Mouse (Mus musculus): ENCODE results near the gene Crb3. TPM values are rescaled to one million over a fixed set of nuclear protein-coding genes. Genes with fewer than 3 reads are reported as not detected.

The Crb3 gene
- polyA plus RNA-seq (2015; fragmentation: Nextera tagmentation; extraction: Ambion mirVana): 62.6 and 63.1 TPM in 2 replicates

- Histone ChIP-seq H3K9ac (ENCODE audit: low read length) (peak within 1 kb of the TSS; percentile 79), H3K27me3 (ENCODE audit: control insufficient read depth, insufficient read depth, low read depth, low read length) (peaks cover 25% of the 10 kb centered on the region), H3K36me3 (ENCODE audit: control insufficient read depth, insufficient read depth, low read length) (no peaks in the 10 kb centered on the region), H3K4me3 (ENCODE audit: low read length) (peak within 1 kb of the TSS; percentile 81), H3K4me1 (replicated peaks; ENCODE audit: control insufficient read depth, insufficient read depth, low read length) (peaks cover 8% of the 10 kb centered on the region), H3K4me2 (ENCODE audit: low read depth, low read length) (peak within 1 kb of the TSS; percentile 95), H3K27ac (ENCODE audit: low read length) (peak within 1 kb of the TSS; percentile 86), H3K9me3 (ENCODE audit: control insufficient read depth, low read length) (no peaks in the 10 kb centered on the region)
- ATAC-seq (ENCODE audit: low read depth): peak; percentile 1; the same call in 1 of the 2 replicates
- WGBS: 1% methylated on average over 17 of the region's 22 CpGs
Measured at GRCm38 (mm10) chr17:57058891-57059485, at the start of gene Crb3. Gene Crb3 (plus strand): TSS chr17:57059105.

GRCm38 (mm10) chr17:57010911-57011235 lies 48.0 kb upstream of the Crb3 start:
- no peaks in the 10 kb centered on the region for H3K9me3 ChIP-seq (ENCODE audit: control insufficient read depth, low read length)
- H3K4me3 ChIP-seq (ENCODE audit: low read length): peak overlapping the region; percentile 67
- H3K4me2 ChIP-seq (ENCODE audit: low read depth, low read length): peak overlapping the region; percentile 76
- peaks cover 17% of the 10 kb centered on the region for H3K4me1 ChIP-seq (replicated peaks; ENCODE audit: control insufficient read depth, insufficient read depth, low read length)
- ATAC-seq (ENCODE audit: low read depth): peak; percentile 29
- H3K27me3 ChIP-seq (ENCODE audit: control insufficient read depth, insufficient read depth, low read depth, low read length): no peaks in the 10 kb centered on the region
- peak overlapping the region; percentile 53 for H3K27ac ChIP-seq (ENCODE audit: low read length)
- H3K9ac ChIP-seq (ENCODE audit: low read length): peak overlapping the region; percentile 67
- WGBS: 0% methylated on average over 19 of the region's 19 CpGs
- peaks cover 18% of the 10 kb centered on the region for H3K36me3 ChIP-seq (ENCODE audit: control insufficient read depth, insufficient read depth, low read length)

DNA sequence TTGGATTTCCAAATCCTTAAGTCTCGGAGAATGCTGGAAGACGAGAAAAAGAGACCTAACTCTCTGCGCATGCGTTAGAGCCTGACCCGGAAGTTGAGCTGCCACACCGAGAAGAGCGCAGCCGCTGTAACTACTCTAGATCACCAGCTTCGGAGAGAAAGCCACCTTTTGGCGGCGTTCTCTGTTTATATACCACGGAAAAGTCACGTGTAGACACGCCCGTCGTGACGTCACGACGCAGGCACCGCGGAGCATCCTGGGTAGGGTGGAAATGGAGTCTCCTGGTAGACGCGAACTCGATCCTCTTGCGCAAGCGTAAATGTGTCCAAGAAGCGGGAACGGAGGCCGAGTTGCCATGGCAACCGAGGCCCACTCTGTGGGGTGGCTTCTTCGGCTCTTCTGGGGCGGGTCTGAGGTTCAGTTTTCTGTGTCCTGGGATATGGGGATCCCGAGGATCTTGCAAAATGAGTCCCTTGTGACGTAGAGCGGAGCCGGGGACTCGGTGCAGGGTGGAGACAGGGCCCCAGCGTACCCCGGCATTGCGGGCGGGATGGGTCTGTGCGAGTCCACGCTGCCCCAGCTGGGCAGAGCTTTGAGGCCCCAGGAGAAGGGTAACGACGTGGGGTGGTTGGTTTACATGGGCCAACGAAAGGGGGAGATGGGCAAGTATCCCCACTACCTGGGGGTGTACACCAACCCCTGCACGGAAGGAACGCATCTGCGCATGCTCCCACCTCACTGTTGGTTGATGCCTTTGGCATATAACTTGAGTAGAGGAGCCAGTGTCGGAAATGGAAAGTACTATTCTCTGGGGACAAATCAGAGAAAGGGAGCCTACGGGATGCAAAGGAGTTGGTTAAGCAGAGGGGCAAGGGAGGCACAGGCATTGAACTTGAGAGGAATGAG lies 47.4 kb upstream of the Crb3 start, which contains the start of the genes Gtf2f1 and Gm17949:
Gtf2f1 (minus strand) TSS at position 53 of the 906 bp plus-strand sequence.
Gm17949 (plus strand) TSS at position 234 of the 906 bp plus-strand sequence.
- Histone ChIP-seq H3K4me1 (replicated peaks; ENCODE audit: control insufficient read depth, insufficient read depth, low read length) (peaks cover 17% of the 10 kb centered on the region), H3K36me3 (ENCODE audit: control insufficient read depth, insufficient read depth, low read length) (peaks cover 13% of the 10 kb centered on the region), H3K9ac (ENCODE audit: low read length) (peak within 1 kb of the TSS; percentile 78), H3K27me3 (ENCODE audit: control insufficient read depth, insufficient read depth, low read depth, low read length) (no peaks in the 10 kb centered on the region), H3K27ac (ENCODE audit: low read length) (peak within 1 kb of the TSS; percentile 92), H3K4me3 (ENCODE audit: low read length) (peak within 1 kb of the TSS; percentile 67), H3K4me2 (ENCODE audit: low read depth, low read length) (peak within 1 kb of the TSS; percentile 79), H3K9me3 (ENCODE audit: control insufficient read depth, low read length) (no peaks in the 10 kb centered on the region)
- under 1% methylated on average over 51 of the region's 51 CpGs for WGBS
- peak; percentile 94 for ATAC-seq (ENCODE audit: low read depth)

DNA sequence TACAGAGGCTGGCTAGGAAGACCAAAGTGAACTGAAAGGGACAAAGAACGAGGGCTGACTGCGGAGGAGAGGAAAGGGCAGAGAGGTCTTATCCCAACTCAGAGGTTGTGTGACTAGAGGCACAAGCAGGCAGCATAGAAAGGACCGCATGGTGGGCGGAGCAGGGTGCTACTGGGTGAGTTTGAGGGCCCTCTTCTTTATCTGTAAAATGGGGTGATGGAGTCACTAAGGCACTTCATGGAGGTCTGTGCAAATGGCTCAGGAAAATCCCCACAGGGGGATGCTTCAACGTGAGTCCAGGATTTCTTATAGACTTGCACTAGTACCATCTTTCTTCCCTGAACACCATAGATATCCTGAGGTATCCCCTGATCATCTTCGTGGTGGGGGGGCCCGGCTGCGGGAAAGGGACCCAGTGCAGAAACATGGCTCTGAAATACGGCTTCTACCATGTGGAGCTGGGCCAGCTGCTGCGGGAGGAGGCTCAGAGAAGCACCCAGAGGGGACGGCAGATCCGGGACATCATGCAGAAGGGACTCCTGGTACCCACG lies 46.6 kb upstream of the Crb3 start:
- no peak for ATAC-seq (ENCODE audit: low read depth)
- peaks cover 17% of the 10 kb centered on the region for H3K4me1 ChIP-seq (replicated peaks; ENCODE audit: control insufficient read depth, insufficient read depth, low read length)
- peak overlapping the region; percentile 79 for H3K4me2 ChIP-seq (ENCODE audit: low read depth, low read length)
- no peaks in the 10 kb centered on the region for H3K27me3 ChIP-seq (ENCODE audit: control insufficient read depth, insufficient read depth, low read depth, low read length)
- WGBS: 64% methylated on average over 13 of the region's 13 CpGs
- no peaks in the 10 kb centered on the region for H3K9me3 ChIP-seq (ENCODE audit: control insufficient read depth, low read length)
- peak overlapping the region; percentile 92 for H3K27ac ChIP-seq (ENCODE audit: low read length)
- H3K9ac ChIP-seq (ENCODE audit: low read length): peak overlapping the region; percentile 78
- peaks cover 5% of the 10 kb centered on the region; the same call in 1 of the 2 replicates for H3K36me3 ChIP-seq (ENCODE audit: control insufficient read depth, insufficient read depth, low read length)
- peak overlapping the region; percentile 67 for H3K4me3 ChIP-seq (ENCODE audit: low read length)

DNA sequence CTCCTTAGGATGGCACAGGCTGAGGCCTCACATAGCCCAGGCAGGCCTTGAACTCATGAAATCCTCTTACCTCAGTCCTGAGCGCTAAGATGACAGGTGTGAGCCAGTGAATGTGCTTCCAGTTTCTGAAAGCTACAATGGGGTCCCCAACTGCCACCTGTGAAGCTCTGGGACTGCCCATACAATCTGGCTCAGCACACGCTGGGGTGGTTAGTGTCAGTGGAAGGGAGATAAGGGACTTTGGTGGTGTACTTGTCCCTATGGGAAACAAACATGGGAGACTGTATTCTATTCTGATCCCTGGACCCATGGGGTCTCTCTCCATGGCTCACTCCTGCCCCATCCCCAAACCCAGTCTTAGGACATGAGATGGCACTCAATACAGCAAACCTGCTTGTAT lies 39.2 kb upstream of the Crb3 start:
- no peaks in the 10 kb centered on the region for H3K9me3 ChIP-seq (ENCODE audit: control insufficient read depth, low read length)
- no peak overlapping the region for H3K9ac ChIP-seq (ENCODE audit: low read length)
- H3K4me3 ChIP-seq (ENCODE audit: low read length): no peak overlapping the region
- H3K4me1 ChIP-seq (replicated peaks; ENCODE audit: control insufficient read depth, insufficient read depth, low read length): no peaks in the 10 kb centered on the region
- H3K27me3 ChIP-seq (ENCODE audit: control insufficient read depth, insufficient read depth, low read depth, low read length): no peaks in the 10 kb centered on the region
- H3K27ac ChIP-seq (ENCODE audit: low read length): no peak overlapping the region
- 66% methylated on average over 2 of the region's 2 CpGs for WGBS
- no peak for ATAC-seq (ENCODE audit: low read depth)
- peaks cover 31% of the 10 kb centered on the region for H3K36me3 ChIP-seq (ENCODE audit: control insufficient read depth, insufficient read depth, low read length)
- H3K4me2 ChIP-seq (ENCODE audit: low read depth, low read length): no peak overlapping the region

DNA sequence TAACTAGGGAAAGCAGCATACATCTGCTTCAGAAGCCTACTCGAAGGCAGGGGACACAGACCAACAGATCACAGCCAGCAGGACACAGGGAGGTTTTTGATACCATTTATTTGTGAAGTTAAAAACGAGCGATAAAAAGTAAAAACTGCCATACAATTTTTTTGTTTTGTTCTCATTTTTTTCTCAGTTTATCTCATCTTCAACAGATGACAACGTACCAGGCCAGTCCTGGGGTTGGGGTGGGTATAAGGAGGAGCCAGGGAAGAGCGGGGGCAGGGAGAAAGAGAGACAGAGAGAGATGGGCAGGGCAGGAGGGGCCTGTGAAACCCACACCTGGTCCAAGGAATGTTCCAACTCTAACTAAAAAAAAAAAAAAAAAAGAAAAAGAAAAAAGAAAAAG lies 37.9 kb upstream of the Crb3 start:
- ATAC-seq (ENCODE audit: low read depth): no peak
- H3K4me2 ChIP-seq (ENCODE audit: low read depth, low read length): no peak overlapping the region
- H3K36me3 ChIP-seq (ENCODE audit: control insufficient read depth, insufficient read depth, low read length): peaks cover 43% of the 10 kb centered on the region
- no peak overlapping the region for H3K9ac ChIP-seq (ENCODE audit: low read length)
- H3K4me1 ChIP-seq (replicated peaks; ENCODE audit: control insufficient read depth, insufficient read depth, low read length): no peaks in the 10 kb centered on the region
- 88% methylated on average over 5 of the region's 5 CpGs for WGBS
- no peak overlapping the region for H3K4me3 ChIP-seq (ENCODE audit: low read length)
- no peak overlapping the region for H3K27ac ChIP-seq (ENCODE audit: low read length)
- H3K27me3 ChIP-seq (ENCODE audit: control insufficient read depth, insufficient read depth, low read depth, low read length): no peaks in the 10 kb centered on the region
- no peaks in the 10 kb centered on the region for H3K9me3 ChIP-seq (ENCODE audit: control insufficient read depth, low read length)

- Histone ChIP-seq H3K9ac (ENCODE audit: low read length) (no peak overlapping the region), H3K4me1 (replicated peaks; ENCODE audit: control insufficient read depth, insufficient read depth, low read length) (peaks cover 14% of the 10 kb centered on the region), H3K4me3 (ENCODE audit: low read length) (no peak overlapping the region), H3K27me3 (ENCODE audit: control insufficient read depth, insufficient read depth, low read depth, low read length) (no peaks in the 10 kb centered on the region), H3K27ac (ENCODE audit: low read length) (no peak overlapping the region), H3K9me3 (ENCODE audit: control insufficient read depth, low read length) (no peaks in the 10 kb centered on the region), H3K36me3 (ENCODE audit: control insufficient read depth, insufficient read depth, low read length) (peaks cover 44% of the 10 kb centered on the region), H3K4me2 (ENCODE audit: low read depth, low read length) (no peak overlapping the region)
- 89% methylated on average over 4 of the region's 4 CpGs for WGBS
- ATAC-seq (ENCODE audit: low read depth): no peak
Measured at GRCm38 (mm10) chr17:57027471-57027870, 31.4 kb upstream of the Crb3 start.

- peaks cover 24% of the 10 kb centered on the region for H3K36me3 ChIP-seq (ENCODE audit: control insufficient read depth, insufficient read depth, low read length)
- no peaks in the 10 kb centered on the region for H3K27me3 ChIP-seq (ENCODE audit: control insufficient read depth, insufficient read depth, low read depth, low read length)
- peaks cover 14% of the 10 kb centered on the region for H3K4me1 ChIP-seq (replicated peaks; ENCODE audit: control insufficient read depth, insufficient read depth, low read length)
- peak overlapping the region; percentile 99 for H3K9ac ChIP-seq (ENCODE audit: low read length)
- H3K4me2 ChIP-seq (ENCODE audit: low read depth, low read length): peak overlapping the region; percentile 92
- no peak for ATAC-seq (ENCODE audit: low read depth)
- peak overlapping the region; percentile 89 for H3K4me3 ChIP-seq (ENCODE audit: low read length)
- H3K9me3 ChIP-seq (ENCODE audit: control insufficient read depth, low read length): no peaks in the 10 kb centered on the region
- 24% methylated on average over 8 of the region's 8 CpGs for WGBS
- no peak overlapping the region for H3K27ac ChIP-seq (ENCODE audit: low read length)
Measured at GRCm38 (mm10) chr17:57029691-57030090, 29.2 kb upstream of the Crb3 start.
